Mouse (Mus musculus) urinary bladder, postnatal 36 days (tissue): Measurements from ENCODE around the gene Coq2.
A peak's percentile ranks its signal among the peaks of the same experiment; 100 is the strongest.

Source experiments
- DNase-seq, 2 experiments: peaks; one replicate each; pipeline ENCODE4 v3.0.0; 2022; ENCODE audit warnings: low spot score in 2 of 2, mixed read lengths in 1 of 2

The Coq2 gene

DNA sequence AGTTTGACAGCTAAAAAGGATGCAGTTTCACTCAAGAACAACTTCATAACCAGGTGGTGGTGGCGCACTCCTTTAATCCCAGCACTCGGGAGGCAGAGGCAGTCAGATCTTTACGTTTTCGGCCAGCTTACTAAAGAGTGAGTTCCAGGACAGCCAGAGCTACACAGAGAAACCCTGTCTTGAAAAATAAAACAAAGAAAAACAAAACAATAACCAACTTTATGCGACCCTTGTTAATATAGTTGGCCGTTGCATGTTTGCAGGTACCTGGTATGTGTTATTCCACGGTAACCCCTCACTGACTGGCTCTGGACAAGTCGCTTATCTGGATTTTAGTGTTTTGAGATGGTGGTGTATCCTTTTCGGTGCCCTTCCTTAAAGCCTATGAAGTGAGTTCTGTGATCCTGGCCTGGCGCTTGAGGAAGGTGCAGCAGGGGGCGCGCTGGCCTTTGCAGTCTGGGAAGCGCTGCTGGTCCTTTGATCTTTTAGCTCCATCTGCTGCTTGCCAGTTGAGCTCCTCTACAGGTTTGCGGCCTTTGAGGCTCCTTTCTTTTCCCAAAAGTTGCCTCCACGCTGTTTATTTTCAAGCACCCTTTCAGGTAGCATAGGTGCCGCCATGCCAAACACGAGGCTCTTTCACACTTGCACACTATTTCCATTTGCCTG lies at the start of gene Coq2:
Gene Coq2, minus strand, starts transcription at position 430 of the 666 bp plus-strand sequence.
- DNase-seq = peak; percentile 75 to 82

DNA sequence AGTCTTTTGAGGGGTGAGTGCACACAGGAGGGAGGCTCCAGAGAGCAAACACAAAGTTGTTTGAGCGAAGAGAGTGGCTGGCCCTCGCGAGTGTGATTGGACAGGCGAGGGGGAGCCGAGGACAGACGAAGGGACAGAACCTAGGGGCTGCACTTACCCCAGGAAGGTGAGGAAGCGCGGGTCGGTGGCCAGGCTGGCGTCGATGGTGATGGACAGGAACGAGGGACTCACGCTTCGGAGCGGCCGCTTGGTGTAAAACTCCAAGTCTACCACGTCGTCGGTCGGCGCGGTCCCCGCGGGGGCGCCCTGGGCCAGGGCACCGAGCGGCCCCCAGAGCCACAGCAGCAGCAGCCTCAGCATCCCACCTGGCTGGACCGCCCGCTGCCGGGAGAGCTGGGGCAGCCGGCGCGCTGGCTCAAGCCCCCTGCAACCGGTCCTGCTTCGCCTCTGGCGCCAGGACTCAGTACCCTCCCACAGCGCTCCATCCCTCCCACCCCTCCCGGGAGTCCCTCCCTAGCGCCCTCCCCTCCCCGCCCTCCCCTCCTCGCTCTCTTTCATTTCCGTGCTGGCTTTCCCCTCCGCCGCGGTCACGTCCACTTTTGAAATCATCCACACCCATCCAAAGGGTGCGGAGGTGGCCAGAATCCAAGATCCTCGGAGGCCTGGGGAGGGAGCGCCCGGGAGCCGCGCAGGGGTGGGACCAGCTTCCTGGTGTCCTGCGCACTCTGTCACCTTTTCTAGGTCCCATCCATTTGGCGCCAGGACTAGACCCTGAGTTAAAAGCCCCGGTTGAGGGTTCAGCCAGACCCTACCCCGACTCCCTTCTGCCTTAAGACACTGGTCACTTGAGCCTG lies 44.5 kb upstream of the Coq2 start, which contains the start of gene Hpse:
Gene Hpse, minus strand, starts transcription at position 482 of the 854 bp plus-strand sequence.
- peak; percentile 28 to 58 for DNase-seq

DNA sequence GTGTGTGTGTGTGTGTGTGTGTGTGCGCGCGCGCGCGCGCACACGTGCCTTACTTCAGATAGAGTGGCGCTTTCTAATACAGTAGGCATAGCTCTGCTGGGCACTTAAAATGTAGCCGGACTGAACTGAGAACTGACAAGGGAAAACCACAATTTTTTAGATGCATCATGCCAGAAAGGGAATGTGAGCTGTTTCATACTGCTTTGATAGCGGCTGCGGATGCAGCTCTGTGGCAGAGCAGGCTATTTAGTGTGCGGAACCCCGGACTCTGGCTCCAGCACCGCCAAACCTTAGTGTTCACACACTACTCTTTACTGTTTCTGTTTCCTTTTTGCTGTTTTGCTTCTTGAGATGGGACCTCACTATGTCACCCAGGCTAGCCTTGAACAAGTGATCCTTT lies 41.8 kb upstream of the Coq2 start:
- no peak for DNase-seq

DNA sequence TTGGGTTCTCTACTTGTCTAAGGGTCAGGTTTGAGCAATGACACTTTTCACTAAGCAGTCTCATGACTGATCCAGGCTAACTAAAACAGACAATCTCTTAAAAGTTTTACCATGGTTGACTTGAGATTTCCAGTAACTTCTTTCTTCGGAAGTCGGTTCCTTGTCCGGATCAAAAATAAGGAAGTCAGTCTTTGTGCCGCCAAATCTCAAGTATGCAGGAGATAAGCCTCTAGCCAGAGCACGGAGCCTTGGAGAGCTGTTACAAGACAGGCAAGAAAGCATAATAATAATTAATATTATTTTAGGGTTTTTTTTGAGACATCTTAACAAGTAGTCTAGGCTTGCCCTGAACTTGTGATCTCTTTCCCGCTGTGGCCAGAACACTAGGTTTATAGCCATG lies 36.3 kb upstream of the Coq2 start:
- DNase-seq = no peak

DNA sequence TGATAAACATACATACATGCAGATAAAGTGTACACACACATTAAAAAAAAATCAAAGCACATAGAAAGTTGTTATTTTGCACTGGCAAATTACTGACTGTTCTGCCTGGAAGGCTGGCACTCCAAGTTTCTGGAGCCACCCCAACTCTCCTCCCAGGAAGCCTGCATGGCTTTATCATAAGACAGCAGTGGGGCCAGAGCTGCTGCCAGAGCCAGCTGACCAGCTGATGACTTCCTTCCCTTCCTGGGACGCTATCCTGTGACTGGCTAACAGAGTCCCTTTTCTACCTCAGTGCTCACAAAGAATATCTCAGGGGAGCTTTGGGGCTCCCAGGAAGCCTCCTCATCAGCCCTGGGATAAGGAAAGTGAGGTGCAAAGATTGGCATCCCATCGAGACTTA lies 35.1 kb upstream of the Coq2 start:
- DNase-seq = no peak

DNA sequence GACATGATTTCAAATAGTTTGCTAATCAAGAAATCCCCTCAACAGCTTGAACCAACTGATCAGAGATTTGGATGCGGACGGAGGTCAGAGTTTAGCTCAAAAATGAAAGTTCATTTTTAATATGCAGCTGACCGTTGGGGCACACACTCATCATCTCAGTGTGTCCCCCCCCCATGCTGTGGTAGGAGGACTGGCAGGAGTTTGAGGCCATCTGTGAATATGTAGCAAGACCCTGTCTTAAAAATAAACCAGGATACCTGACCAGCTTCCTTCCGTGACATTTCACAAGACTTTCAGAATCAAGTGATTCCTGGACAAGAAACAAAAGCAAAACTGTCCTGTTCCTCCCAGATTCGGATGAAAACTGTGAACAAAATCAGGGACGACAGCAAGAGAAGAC lies 34.1 kb upstream of the Coq2 start:
- no peak for DNase-seq

DNA sequence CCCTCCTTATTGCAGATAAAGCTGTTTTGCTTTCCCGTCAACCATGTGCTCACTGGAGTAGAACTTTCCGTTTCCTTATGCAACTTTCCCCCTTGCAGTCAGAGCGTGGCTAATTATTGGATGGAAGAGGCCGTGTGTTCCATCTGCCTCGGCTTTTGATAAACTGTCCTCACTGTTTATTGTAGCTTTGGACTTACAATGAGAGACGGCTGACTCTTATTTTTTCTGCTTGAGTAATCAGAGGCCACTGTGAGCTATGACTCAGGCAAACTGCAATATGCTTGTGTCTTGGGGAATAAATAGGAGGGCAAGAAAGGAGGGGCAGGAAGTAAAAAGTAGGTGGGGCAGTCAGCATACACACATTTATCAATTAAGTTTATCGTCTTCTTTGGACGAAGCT lies 31.7 kb upstream of the Coq2 start:
- DNase-seq = no peak

DNA sequence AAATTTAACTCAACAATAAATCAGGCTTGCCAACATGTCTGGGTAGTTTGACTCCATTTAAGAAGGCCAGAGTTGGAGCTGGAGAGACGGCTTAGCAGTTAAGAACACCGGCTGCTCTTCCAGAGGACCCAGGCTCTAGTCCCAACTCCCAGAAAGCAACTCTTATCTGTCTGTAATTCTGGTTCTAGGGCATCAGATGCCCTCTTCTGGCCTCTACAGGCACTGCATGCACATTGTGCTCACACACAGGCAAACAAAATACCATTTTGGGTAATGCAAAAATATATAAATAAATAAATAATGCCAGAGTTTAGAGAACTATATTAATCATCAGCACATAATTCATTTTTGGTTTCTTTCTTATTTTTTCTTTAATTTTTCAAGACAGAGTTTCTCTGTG lies 29.3 kb upstream of the Coq2 start:
- no peak for DNase-seq

DNA sequence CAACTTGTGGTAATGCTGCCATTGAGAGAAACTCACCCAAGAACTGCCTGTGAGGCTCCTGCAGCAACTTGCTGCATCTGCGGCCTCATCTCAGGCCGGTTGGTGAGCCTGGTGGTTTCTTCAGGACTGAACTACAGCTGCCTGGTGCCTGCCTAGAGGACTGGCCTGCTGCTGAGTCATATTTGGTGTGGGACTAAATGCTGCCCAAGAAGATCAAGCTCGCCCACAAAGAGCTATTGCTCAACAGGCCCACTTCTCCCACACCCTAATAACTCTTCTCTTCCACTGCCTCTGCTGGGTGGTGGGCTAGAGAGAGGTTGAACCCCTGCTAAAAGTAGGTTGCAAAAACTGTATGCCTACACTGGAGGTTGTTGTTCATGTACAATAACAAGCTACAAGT lies 27.4 kb upstream of the Coq2 start:
- no peak for DNase-seq

DNA sequence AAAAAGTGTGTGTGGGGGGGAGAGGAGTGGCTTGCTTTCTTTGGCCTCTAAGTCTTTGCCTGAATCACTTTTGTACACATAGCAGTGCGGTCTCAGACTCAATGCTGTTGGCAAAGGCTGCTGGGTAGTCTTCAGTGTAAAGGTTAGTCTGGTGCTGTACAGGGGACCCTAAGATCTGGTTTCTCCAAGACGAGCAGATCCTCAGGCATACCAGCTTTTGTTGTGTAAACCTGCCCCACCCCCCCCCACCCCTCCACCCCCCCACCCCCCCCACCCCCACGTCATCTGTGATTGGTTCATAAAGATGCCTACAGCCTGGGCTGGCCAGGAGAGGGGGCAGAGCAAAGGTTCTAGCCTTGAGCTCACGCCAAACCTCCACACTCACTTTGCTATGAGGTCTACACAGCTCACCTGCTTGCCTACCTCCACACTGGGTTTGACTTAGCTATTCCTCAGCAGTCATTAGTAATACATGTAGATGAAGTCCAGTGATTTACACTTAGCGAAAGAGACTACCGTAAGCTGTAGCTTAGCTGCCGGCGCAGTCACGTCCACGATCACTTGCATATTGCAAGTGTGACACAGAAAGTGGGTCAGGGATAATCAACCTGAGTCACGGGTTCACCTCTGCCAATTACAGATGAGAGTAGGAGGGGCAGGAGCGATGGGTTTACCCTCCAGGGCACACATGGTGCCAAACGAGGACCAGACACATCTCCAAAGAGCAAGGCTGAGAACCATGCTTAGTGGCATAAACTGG lies 26.1 kb upstream of the Coq2 start:
- DNase-seq = no peak

DNA sequence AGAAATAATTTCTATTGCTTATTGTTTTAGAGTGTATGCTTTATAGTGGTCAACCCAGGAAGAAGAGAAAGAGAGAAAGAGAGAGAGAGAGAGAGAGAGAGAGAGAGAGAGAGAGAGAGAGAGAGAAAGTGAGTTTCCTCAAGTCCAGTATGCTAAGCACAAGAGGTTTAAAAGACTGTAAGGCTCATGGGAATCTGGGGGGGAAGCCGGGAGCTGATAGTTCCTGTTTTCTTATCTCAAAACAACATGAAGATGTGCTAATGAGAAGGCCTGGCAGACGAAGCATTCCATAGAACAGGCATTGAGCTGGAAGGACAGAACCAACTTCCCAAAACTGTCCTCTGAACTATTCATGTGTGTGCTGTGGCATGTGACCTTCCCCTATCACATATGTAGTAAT lies 22.9 kb upstream of the Coq2 start:
- no peak for DNase-seq

DNA sequence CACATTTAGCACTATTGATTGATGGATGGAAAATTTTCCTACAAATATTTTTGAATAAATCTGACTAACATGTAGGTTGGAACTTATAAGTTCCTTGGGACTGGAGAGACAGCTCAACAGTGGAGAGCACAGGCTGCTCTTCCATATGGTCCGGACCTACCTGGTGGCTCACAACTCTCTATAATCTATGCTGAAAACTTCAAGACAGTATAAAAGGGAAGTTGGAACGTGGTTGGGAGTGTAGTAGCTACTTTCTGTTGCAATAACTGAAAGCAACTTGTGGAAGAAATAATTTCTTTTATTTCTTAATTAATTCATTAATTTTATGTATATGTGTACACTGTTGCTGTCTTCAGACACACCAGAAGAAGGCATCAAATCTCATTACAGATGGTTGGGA lies 22.5 kb upstream of the Coq2 start:
- no peak for DNase-seq

DNA sequence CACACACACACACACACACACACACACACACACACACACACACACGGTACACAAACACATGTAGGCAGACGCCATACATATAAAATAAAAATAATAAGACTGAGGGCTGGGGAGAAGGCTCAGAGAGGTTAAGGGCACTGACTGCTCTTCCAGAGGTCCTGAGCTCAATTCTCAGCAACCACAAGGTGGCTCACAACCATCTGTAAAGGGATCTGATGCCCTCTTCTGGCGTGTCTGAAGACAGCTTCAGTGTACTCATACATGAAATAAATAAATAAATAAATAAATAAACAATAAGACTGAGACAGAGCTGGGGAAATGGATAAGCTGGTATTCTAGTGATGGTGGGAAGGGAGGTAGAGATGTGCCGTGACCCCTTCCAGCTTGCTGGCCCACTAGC lies 10.7 kb upstream of the Coq2 start:
- DNase-seq = no peak

DNA sequence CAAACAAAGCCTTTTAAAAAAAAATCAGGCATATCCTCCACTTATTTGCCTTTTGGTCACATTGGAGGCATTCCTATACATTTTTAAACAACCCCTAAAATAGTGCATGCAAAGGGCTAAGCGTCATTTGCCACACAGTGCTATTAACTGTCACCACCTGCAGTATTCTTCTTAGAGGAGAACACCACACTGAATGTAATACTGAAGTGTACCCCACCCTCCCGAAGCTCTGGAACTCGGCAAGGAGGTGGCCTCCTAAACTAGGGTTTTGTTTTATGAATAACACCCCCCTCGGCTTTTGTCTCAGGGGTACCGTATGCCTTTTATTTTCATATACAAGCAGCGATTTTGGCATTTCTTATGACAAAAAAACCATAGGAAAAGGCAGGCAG lies 5.6 kb upstream of the Coq2 start:
- DNase-seq = no peak

DNA sequence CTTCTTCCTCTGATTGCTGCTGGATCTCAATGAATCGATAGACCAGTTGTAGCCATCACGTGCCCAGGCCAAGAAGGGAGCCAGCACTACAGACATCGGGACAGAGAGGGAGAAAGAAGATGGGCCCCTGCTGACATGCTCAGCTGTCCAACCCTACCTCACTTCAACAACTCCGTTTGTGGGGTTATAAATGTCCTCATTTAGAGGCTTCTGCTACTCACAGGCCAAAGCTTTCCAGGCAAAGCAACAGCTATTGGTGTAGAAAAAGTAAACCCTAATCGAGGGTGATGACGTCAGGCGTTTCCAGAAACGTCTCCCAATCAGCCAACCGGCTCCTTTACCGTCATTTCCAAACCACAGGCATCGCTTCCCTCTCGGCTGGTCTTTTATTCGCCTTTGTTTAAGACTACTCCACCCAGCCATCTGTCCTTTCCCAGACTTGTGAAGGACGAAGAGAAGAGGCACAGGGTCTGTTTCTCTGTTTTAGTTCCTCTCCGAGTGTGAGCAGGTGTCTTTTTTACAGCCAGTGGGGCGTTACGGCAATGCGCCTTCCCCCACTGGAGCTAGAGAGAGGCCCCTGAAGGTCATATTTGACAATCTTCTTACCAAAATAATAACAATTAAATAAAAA lies 5.1 kb upstream of the Coq2 start:
- no peak for DNase-seq

DNA sequence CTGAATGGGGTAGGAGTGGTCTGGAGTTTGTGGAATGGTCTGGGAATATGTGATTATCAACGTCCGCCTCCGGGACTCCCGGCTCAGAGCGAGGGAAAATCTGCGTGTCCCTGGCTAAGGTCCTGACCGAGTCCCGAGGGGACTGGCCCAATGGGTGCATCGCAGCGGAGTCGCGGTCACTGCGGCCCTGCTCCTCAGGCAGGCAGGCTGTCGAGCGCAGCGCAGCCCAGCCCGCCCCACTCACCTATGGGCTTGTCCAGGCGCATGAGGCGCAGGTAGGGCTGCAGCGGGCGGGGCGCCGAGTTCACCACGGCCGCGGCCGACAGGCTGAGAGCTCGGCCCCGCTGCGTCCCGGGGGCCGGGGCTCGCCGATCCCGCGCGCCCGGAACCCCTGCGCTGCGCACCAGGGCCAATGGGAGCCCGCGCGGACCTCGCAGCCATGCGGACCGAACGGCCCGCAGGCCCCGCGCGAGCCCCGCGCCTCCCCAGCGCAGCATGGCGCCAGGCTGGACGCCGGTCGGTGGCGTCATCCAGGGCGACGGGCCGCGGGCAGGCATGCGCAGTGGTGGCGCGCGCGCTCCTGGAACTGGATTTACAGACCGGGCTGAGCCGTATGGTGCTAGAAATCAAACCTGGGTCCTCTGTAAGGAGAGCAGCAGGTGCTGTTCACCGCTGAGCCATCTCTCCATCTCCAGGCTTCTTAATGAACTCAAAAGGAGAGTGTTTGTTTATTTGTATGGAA lies 1.0 kb downstream of the Coq2 start:
- peak; percentile 86 to 89 for DNase-seq

DNA sequence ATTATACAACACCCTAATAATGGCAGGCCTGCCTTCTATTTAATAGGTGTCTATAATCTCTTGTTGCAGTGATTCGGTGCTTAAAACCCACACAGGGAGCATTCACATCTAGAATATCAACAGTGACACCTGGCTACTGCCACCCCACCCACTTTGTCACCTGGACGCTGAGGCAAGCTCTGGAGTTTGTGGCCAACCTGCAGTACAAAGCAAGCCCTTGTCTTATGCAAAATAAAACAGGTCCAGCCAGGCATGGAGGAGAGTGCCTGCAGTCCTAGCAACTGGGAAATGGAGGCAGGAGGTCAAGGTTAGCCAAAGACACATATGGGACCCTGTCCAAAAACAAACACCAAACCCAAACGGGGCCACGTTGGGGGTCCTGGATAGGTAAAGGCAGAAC lies 2.5 kb downstream of the Coq2 start:
- no peak for DNase-seq

DNA sequence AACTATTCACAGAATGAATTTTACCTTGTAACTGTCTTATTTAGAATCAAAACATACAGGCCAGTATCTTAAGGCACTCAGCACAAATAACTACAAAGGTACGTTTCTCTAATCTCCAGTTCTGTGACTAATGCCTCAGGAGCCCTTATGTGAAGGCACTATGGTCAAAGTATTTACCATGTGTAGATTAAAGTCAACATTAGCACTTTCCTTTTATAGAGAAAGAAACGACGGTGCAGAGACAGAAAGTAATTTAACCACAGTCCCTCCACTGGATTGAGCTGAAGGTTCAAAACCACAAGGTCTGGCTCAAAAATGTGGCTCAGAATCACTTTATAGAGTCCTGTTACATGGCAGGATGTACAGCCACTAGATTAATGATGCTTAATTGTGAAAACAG lies 3.0 kb downstream of the Coq2 start:
- no peak for DNase-seq

DNA sequence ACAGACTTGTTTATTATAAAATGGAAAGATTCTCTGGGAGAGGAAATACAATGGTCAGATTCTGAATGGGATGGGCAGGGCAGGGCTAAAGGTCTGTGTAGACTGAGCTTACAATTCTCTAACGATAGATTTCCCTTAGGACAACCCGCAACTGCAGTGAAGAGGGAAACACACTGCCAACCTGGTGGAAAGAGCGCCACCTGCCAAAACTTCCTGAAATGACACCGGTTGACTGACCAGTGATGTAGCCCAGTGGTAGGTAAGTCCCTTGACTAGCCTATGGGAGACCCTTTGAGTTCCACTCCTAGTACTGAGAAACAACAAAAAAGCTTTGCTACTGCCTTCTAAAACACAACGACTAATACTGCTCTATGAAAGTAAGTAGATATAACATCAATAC lies 3.5 kb downstream of the Coq2 start:
- peak; percentile 23 to 34 for DNase-seq

DNA sequence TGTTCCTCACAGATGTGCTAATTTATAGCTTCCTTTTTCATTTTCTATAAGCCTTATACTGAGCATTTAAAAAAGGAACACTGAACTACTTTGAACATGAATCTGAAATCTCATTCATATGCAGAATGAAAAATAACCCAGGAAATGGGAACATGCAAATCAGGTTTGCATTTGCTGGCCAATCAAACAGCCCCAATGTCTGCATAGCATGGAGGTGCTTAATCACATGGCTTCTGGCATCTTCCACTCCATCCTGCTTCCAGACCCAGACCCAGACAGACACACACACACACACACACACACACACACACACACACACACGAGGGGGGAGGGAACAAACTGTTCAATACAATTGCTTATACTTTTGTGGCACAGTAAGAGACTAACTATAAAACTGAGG lies 8.0 kb downstream of the Coq2 start:
- DNase-seq = no peak

DNA sequence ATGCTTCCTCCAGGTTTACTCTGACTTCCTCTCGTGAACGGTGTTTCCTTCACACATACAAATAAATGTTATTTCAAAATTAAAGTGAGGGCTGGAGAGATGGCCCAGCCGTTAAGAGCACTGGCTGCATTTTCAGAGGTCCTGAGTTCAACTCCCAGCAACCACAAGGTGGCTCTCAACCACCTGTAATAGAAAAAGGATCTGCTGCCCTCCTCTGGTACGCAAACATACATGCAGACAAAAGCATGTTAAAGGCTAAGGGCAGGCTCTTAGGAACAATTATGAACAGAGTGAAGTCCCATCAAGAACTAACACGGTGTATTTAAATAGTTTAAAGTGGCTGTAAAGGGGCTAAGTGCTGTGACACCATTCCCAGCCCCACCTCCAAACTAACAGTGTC lies 11.1 kb downstream of the Coq2 start:
- peak in 1 of 2 experiments; percentile 36 for DNase-seq
